Mouse (Mus musculus) heart, embryonic 12.5 days (tissue): ENCODE data around the gene Gpsm3. TPM values are rescaled to one million over a fixed set of nuclear protein-coding genes. Genes with fewer than 3 reads are reported as not detected.

ENCODE experiments used
- ATAC-seq: fragments of 200-750 bp; cut with Nextera tagmentation; 2 replicates; pipeline ENCODE4 v1.8.0; 2017; ENCODE audit warnings: moderate TSS enrichment, moderate library complexity; ENCODE audit not compliant: insufficient number of reproducible peaks, low FRiP score
- H3K27ac ChIP-seq: fragments of 300-500 bp; sonication (generic); 2 replicates; pipeline ENCODE4 v1.5.1; 2016; ENCODE audit warnings: mild to moderate bottlenecking, moderate library complexity; ENCODE audit not compliant: poor library complexity, severe bottlenecking
- H3K27me3 ChIP-seq: fragments of 300-500 bp; sonication (generic); replicated peaks from 2 replicates; pipeline ENCODE4 v1.6.1; 2016; ENCODE audit warnings: mild to moderate bottlenecking, moderate library complexity
- H3K36me3 ChIP-seq: fragments of 300-500 bp; sonication (generic); 2 replicates; pipeline ENCODE4 v1.6.1; 2016; ENCODE audit warnings: mild to moderate bottlenecking, moderate library complexity
- H3K4me1 ChIP-seq: fragments of 300-500 bp; sonication (generic); replicated peaks from 2 replicates; pipeline ENCODE4 v1.6.1; 2016; ENCODE audit warnings: mild to moderate bottlenecking
- H3K4me2 ChIP-seq: fragments of 300-500 bp; sonication (generic); 2 replicates; pipeline ENCODE4 v1.6.1; 2016; ENCODE audit warnings: mild to moderate bottlenecking, moderate library complexity
- H3K4me3 ChIP-seq: fragments of 300-500 bp; sonication (generic); 2 replicates; pipeline ENCODE4 v1.5.1; 2016; ENCODE audit warnings: mild to moderate bottlenecking
- H3K9ac ChIP-seq: fragments of 300-500 bp; sonication (generic); 2 replicates; pipeline ENCODE4 v1.6.1; 2016; ENCODE audit warnings: mild to moderate bottlenecking, moderate library complexity
- H3K9me3 ChIP-seq: fragments of 300-500 bp; sonication (generic); replicated peaks from 2 replicates; pipeline ENCODE4 v1.6.1; 2016; ENCODE audit warnings: mild to moderate bottlenecking, moderate library complexity
- WGBS: fragments of 180-500 bp; shearing (Covaris S2); methylation state at CpG from one replicate; pipeline ENCODE4 v1.1.7; 2016; 5-methylcytosine and 5-hydroxymethylcytosine counted together
- polyA plus RNA-seq: library from polyadenylated mRNA; unstranded; fragments of >200 nt; fragmentation: Nextera tagmentation; extraction: Ambion mirVana; gene quantifications from 2 replicates; pipeline ENCODE4 v1.2.1, GENCODE M21; 2016

Gene Gpsm3
- polyA plus RNA-seq, 1 experiment from 2014 or later: 4.6 TPM

GRCm38 (mm10) chr17:34582528-34582927, 7.1 kb upstream of the Gpsm3 start:
- H3K27me3 ChIP-seq: no peaks in the 10 kb centered on the region
- 88% methylated on average over 12 of the region's 12 CpGs for WGBS
- no peak overlapping the region for H3K9ac ChIP-seq
- no peak overlapping the region for H3K4me3 ChIP-seq
- H3K4me2 ChIP-seq: no peak overlapping the region
- ATAC-seq: no peak
- H3K36me3 ChIP-seq: peaks cover 8% of the 10 kb centered on the region; the same call in 1 of the 2 replicates
- H3K27ac ChIP-seq: no peak overlapping the region
- H3K9me3 ChIP-seq: no peaks in the 10 kb centered on the region
- peaks cover 10% of the 10 kb centered on the region; the same call in 1 of the 2 replicates for H3K4me1 ChIP-seq

GRCm38 (mm10) chr17:34583397-34583796, 6.2 kb upstream of the Gpsm3 start:
- Histone ChIP-seq H3K27ac (no peak overlapping the region), H3K36me3 (0 out of 2 replicates have a peak, but pooled peaks cover 3% of the 10 kb centered on the region), H3K9me3 (no peaks in the 10 kb centered on the region), H3K27me3 (no peaks in the 10 kb centered on the region), H3K9ac (no peak overlapping the region), H3K4me2 (no peak overlapping the region), H3K4me1 (peaks cover 15% of the 10 kb centered on the region), H3K4me3 (no peak overlapping the region)
- ATAC-seq: no peak
- WGBS: 50% methylated on average over 7 of the region's 7 CpGs

- Histone ChIP-seq H3K4me2 (no peak overlapping the region), H3K27me3 (no peaks in the 10 kb centered on the region), H3K4me3 (no peak overlapping the region), H3K9me3 (no peaks in the 10 kb centered on the region), H3K36me3 (0 out of 2 replicates have a peak, but pooled peaks cover 3% of the 10 kb centered on the region), H3K27ac (no peak overlapping the region), H3K4me1 (peaks cover 18% of the 10 kb centered on the region), H3K9ac (no peak overlapping the region)
- no peak for ATAC-seq
- 71% methylated on average over 8 of the region's 8 CpGs for WGBS
Measured at GRCm38 (mm10) chr17:34583819-34584218, 5.8 kb upstream of the Gpsm3 start.

DNA sequence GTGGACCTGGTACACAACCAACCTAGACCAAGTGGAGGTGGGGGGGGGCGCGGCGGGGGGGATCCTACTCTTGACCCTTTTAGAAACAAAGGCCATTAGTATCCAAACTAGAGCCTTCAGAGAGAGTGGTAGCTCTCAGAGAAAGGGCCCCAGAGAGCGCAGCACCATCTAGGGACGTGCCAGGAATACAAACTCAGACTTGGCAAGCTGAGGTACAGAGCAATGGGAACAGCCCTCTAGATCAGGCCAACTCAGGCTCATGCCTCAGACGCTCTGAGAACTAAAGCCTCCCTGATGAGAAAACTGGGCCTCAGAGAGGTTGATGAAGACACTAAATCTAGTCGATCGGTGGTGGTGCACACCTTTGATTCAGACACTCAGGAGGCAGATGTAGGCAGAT, 4.5 kb upstream of the Gpsm3 start:
- no peaks in the 10 kb centered on the region for H3K27me3 ChIP-seq
- H3K4me2 ChIP-seq: no peak overlapping the region
- H3K27ac ChIP-seq: no peak overlapping the region
- H3K9me3 ChIP-seq: no peaks in the 10 kb centered on the region
- H3K4me3 ChIP-seq: no peak overlapping the region
- ATAC-seq: no peak
- H3K36me3 ChIP-seq: no peaks in the 10 kb centered on the region
- H3K9ac ChIP-seq: no peak overlapping the region
- peaks cover 31% of the 10 kb centered on the region for H3K4me1 ChIP-seq
- WGBS: 84% methylated on average over 8 of the region's 8 CpGs

GRCm38 (mm10) chr17:34585877-34586771, 3.5 kb upstream of the Gpsm3 start:
- H3K4me2 ChIP-seq: peak overlapping the region; percentile 97
- peak overlapping the region; percentile 78 for H3K4me3 ChIP-seq
- H3K36me3 ChIP-seq: no peaks in the 10 kb centered on the region
- peaks cover 41% of the 10 kb centered on the region for H3K4me1 ChIP-seq
- no peaks in the 10 kb centered on the region for H3K9me3 ChIP-seq
- 31% methylated on average over 32 of the region's 32 CpGs for WGBS
- H3K9ac ChIP-seq: peak overlapping the region; percentile 93
- ATAC-seq: no peak
- no peaks in the 10 kb centered on the region for H3K27me3 ChIP-seq
- H3K27ac ChIP-seq: peak overlapping the region; percentile 94

- ATAC-seq: peak; percentile 84
- Histone ChIP-seq H3K9me3 (no peaks in the 10 kb centered on the region), H3K27ac (peak overlapping the region; percentile 94), H3K9ac (peak overlapping the region; percentile 93), H3K4me2 (peak overlapping the region; percentile 97), H3K36me3 (no peaks in the 10 kb centered on the region), H3K4me1 (peaks cover 46% of the 10 kb centered on the region), H3K4me3 (peak overlapping the region; percentile 78), H3K27me3 (no peaks in the 10 kb centered on the region)
- under 1% methylated on average over 38 of the region's 38 CpGs for WGBS
Measured at GRCm38 (mm10) chr17:34586796-34587422, 2.7 kb upstream of the Gpsm3 start.

DNA sequence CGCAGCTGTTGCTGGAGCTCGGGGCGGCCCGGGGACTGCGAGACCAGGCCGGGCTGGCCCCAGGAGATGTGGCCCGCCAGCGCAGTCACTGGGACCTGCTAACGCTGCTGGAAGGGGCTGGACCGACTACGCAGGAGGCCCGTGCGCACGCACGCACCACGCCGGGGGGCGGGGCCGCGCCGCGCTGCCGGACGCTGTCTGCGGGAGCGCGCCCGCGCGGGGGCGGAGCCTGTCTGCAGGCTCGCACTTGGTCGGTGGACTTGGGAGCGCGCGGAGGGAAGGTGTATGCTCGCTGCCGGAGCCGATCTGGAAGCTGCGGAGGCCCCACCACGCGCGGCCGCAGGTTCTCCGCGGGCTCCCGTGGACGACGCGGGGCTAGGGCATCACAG, 2.2 kb upstream of the Gpsm3 start:
- Histone ChIP-seq H3K4me2 (peak overlapping the region; percentile 97), H3K9me3 (no peaks in the 10 kb centered on the region), H3K9ac (peak overlapping the region; percentile 93), H3K27me3 (no peaks in the 10 kb centered on the region), H3K27ac (peak overlapping the region; percentile 94), H3K36me3 (no peaks in the 10 kb centered on the region), H3K4me3 (peak overlapping the region; percentile 78), H3K4me1 (peaks cover 46% of the 10 kb centered on the region)
- ATAC-seq: peak; percentile 86
- under 1% methylated on average over 50 of the region's 50 CpGs for WGBS

DNA sequence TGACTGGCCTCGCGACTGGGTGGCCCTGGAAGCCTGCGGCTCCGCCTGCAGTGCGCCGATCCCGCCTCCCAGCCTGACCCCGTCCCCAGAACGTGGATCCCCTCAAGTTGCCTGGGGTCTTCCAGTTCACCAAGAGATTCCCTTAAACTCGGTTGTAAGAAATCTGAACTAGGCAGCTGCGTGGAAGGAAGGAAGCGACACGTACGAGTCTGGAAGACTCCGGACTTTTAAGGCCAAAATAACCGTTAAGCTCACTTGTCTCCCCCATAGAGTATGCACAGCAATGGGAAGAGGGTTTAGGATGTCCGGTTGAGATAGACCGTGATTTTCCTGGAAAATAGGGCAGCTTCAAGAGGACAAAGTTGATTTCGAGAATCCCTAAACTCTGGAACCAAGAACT, 1.8 kb upstream of the Gpsm3 start:
- no peaks in the 10 kb centered on the region for H3K9me3 ChIP-seq
- 2% methylated on average over 19 of the region's 19 CpGs for WGBS
- H3K4me1 ChIP-seq: peaks cover 46% of the 10 kb centered on the region
- no peaks in the 10 kb centered on the region for H3K36me3 ChIP-seq
- H3K9ac ChIP-seq: peak overlapping the region; percentile 93
- no peaks in the 10 kb centered on the region for H3K27me3 ChIP-seq
- H3K4me2 ChIP-seq: peak overlapping the region; percentile 97
- ATAC-seq: no peak
- H3K27ac ChIP-seq: peak overlapping the region; percentile 94
- H3K4me3 ChIP-seq: peak overlapping the region; percentile 78

DNA sequence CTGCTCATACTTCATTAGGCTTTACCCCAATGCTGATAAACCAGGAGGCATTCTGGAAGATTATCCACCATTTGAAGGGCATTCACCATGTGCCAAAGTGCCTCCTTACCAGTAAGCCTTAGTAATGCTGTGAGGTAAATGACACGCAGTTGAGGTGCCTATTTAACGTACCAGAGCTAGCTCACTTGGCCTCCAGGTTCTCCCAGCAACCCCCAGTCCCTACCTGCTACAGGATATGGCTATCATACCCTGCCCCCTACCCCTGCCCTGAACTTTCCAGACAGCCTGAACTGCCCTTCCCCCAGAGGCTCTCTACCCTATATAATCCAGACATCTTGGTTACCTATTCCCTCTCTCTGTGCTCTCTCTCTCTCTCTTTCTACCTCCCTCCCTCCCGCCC, 839 bp upstream of the Gpsm3 start:
- WGBS: 63% methylated on average over 3 of the region's 3 CpGs
- Histone ChIP-seq H3K36me3 (peaks cover 2% of the 10 kb centered on the region), H3K9me3 (no peaks in the 10 kb centered on the region), H3K4me2 (peak overlapping the region; percentile 76), H3K27me3 (no peaks in the 10 kb centered on the region), H3K9ac (no peak overlapping the region), H3K4me1 (peaks cover 56% of the 10 kb centered on the region), H3K27ac (peak overlapping the region; percentile 49), H3K4me3 (no peak overlapping the region)
- no peak for ATAC-seq

GRCm38 (mm10) chr17:34589206-34589605, 400 bp upstream of the Gpsm3 start:
- ATAC-seq: no peak
- Histone ChIP-seq H3K36me3 (peaks cover 6% of the 10 kb centered on the region), H3K9ac (peak overlapping the region; percentile 44; the same call in 1 of the 2 replicates), H3K4me2 (peak overlapping the region; percentile 76), H3K9me3 (no peaks in the 10 kb centered on the region), H3K4me3 (no peak overlapping the region), H3K27ac (peak overlapping the region; percentile 49), H3K27me3 (no peaks in the 10 kb centered on the region), H3K4me1 (peaks cover 60% of the 10 kb centered on the region)
- WGBS: 31% methylated on average over 7 of the region's 7 CpGs
